Mouse (Mus musculus) liver, adult 2 months (tissue): ENCODE measurements around the gene Cyb5rl.

Experiments
- CTCF ChIP-seq: fragments of 200-500 bp; IDR thresholded peaks from 2 replicates; pipeline ENCODE4 v1.5.1; 2011; ENCODE audit warnings: low read depth, low read length, control low read depth
- POLR2A ChIP-seq: fragments of 200-500 bp; IDR thresholded peaks from 2 replicates; pipeline ENCODE4 v1.6.1; 2011; ENCODE audit warnings: low read length, control low read depth; ENCODE audit not compliant: insufficient read depth; ENCODE audit errors: extremely low read depth

- TF ChIP-seq POLR2A, result no peak
- TF ChIP-seq CTCF, result no peak
Measured at GRCm38 (mm10) chr4:107136531-107136930, 69.7 kb downstream of the Cyb5rl start.
